Mouse (Mus musculus) embryonic fibroblast, embryonic 13.5 days (primary cell): ENCODE data around the gene Trappc10.

Source experiments
- CTCF ChIP-seq: IDR thresholded peaks from 2 replicates; pipeline ENCODE4 v1.5.1; 2011; ENCODE audit warnings: mild to moderate bottlenecking, control low read depth, low read length, moderate library complexity, borderline replicate concordance; ENCODE audit not compliant: insufficient read depth
- POLR2A ChIP-seq: IDR thresholded peaks from 2 replicates; pipeline ENCODE4 v1.6.1; 2011; ENCODE audit warnings: low read depth, mild to moderate bottlenecking, control low read depth, low read length, moderate library complexity

DNA sequence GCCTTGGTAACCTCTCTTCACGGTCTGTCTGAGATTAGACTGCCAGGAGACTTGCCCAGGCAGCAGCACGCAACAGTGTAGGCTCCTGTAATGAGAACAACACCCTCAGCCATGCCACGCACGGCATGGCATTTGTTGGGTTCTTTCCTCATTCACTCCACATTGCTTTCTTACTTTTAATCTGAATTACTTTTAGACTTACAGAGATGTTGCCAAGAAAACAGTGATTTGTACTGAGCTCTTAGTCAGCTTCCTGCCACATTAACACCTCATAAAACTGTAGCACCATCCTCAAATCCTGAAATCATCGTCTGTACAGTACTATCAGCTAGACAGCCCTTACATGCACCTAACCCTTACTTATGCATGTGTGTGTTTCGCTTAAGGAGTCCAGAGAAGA is 25.9 kb downstream of the Trappc10 start:
- TF ChIP-seq POLR2A (no peak), CTCF (no peak)
